Mouse (Mus musculus) liver, embryonic 14.5 days (tissue): ENCODE results near the gene F2.
A peak's percentile ranks its signal among the peaks of the same experiment; 100 is the strongest.

ENCODE experiments used
- CTCF ChIP-seq: IDR thresholded peaks from 2 replicates; pipeline ENCODE4 v1.5.1; 2016; ENCODE audit warnings: antibody characterized with exemption, low read depth, control low read depth
- EP300 ChIP-seq: IDR thresholded peaks from 2 replicates; pipeline ENCODE4 v1.6.1; 2016; ENCODE audit warnings: antibody characterized with exemption, low read depth

- TF ChIP-seq EP300 (peak; percentile 26; the same call in 1 of the 2 replicates), CTCF (no peak)
Measured at GRCm38 (mm10) chr2:91649553-91650359, 13.5 kb upstream of the F2 start, which contains the start of the genes Zfp408 and Arhgap1.
